Mouse (Mus musculus): Measurements from ENCODE around the gene Gm20388. TPM values are rescaled to one million over a fixed set of nuclear protein-coding genes. Genes with fewer than 3 reads are reported as not detected.
A peak's percentile ranks its signal among the peaks of the same experiment; 100 is the strongest.
"Not testable (repeated sequence)": the region's sequence is repeated elsewhere in the genome, so short reads cannot be mapped to it uniquely, and the experiment has no call there.

The Gm20388 gene
- total RNA-seq, 2 experiments from 2014 or later: 4.0 TPM; not detected in 1

DNA sequence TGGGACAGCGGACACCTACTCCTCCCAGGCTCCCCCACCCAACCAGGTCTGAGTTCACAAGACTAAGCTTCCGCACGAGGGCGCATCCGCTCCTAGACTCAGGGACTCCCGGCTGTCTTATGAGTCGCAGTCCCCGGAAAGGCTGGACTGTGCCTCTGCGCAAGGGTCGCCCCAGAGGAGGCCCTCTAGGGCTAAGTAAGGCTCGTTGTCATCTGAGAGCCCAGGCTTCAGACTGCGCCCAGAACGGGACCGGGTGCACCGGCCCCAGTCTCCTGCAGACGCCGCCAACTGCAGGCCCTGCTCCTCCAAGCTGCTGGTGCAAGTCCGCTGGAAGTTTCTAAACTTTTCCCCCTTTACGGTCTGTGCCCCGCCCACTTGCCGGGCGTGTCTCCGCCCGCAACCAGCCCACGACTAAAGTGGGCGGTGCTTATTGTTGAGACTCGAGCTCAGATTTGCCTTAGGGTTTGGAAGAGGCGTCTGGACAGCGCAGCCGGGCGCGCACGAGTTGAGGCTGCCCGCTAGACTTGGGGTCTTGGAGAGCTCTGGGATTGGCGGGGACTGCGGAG is 1214.8 kb downstream of the Gm20388 start:
- DNase-seq: peak; percentile 89 to 90

DNA sequence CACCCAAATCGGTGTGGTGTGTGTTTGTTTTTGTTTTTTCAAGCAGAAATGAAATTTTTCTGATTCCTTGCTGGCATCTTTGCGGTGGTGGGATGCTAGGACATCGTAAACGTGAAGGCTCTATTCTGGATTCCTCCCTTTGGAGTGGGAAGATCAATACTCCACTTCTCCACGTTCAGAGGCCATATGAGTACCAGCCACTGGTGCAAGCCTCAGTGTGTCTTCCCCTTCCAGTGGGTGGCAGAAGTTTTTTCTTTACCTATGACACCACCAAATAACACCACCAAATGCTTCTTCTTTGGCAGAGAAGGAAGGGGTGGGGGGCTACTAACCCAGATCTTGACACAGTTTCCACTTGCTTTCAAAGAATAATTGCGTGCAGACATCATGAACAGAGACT is 1215.5 kb downstream of the Gm20388 start:
- no peak for DNase-seq

DNA sequence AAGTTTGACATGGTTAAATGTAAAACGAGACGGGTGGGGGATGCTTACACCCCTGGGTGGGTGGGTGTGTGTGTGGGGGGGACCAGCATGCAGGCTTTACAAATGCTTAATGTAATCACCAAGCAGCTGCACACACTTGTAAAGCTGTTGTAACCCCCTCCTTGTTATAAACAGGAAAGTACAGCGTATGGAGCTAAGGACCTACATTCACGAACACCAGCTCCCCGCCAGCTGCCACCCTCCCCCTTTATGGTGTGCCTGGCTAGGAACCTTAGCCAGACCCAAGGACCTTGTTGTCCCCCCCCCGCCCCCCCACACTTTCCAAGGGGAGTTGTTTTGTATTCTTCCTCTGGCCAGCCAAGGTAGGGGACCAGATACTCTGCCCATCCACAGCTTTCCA is 1216.1 kb downstream of the Gm20388 start:
- no peak for DNase-seq

DNA sequence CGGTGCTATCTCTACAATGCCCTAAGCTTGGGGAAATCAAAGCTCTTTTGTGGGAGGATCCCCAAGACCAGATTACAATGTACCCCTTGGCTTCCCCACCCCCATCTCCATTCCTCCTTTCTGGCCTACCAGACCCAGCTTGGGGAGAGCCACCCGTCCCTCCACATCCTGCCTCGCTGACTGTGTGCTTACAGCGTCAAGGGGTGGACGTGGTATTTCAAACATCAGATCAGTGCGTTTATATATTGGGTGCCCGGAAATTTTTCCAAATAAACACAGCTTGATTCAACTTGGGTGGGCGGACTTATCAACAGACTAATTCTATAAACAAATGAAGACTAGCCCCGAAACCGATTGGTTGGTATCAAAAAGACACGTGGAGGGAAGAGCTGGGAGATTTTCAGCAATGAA is 1216.7 kb downstream of the Gm20388 start:
- DNase-seq: no peak

DNA sequence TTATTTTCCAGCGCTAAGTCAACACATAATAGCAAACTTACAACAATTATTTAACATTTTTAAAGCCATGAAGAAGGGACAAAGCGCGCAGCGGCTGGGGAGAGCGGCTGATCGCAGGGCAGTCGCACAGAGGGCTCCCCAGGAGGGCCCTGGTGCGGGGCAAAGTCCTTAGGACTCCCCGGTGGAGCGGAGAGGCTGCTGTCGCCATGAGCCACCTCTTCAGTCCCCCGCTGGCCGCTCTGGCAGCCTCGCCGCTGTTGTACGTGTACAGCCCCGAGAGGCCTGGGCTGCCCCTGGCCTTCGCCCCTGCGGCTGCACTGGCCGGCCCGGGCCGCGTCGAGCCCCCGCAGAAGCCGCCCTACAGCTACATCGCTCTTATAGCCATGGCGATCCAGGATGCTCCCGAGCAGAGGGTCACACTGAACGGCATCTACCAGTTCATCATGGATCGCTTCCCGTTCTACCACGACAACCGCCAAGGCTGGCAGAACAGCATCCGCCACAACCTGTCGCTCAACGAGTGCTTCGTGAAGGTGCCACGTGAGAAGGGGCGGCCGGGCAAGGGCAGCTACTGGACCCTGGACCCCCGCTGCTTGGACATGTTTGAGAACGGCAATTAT is 1217.2 kb downstream of the Gm20388 start, which contains the start of gene Foxl1:
Gene Foxl1, plus strand, starts transcription at position 185 of the 620 bp plus-strand sequence.
- no peak for DNase-seq

DNA sequence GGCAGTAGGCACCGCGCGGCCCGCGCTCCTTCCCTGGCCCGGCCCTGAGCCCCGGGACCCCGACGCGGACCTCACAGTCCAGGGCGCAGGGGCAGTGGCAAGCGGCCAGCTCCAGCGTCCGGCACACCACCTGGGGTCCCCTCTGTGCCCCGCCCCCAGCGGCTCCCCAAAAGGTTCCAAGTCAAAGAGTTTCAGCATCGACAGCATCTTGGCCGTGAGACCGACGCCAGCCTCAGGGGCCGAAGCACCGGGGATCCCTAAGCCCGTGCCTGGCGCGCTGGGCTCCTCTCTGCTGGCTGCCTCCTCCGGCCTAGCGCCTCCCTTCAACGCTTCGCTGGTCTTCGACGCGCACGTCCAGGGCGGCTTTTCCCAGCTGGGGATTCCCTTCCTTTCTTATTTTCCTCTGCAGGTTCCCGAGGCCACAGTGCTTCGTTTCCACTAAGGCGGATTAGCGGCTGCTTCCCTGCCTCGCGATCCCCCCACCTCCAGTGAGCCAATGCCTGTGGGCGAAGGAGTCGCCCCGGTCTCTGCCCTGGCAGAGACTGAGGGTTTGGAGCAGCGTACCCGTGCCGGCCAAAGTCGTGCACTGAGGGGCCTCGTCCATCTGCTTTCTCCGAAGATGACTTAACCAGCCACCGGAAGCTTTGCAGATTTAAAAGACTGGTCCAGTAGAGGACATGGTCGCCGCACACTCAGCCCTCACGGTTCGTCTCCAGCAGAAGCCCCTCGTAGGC is 1218.1 kb downstream of the Gm20388 start:
- DNase-seq: no peak

DNA sequence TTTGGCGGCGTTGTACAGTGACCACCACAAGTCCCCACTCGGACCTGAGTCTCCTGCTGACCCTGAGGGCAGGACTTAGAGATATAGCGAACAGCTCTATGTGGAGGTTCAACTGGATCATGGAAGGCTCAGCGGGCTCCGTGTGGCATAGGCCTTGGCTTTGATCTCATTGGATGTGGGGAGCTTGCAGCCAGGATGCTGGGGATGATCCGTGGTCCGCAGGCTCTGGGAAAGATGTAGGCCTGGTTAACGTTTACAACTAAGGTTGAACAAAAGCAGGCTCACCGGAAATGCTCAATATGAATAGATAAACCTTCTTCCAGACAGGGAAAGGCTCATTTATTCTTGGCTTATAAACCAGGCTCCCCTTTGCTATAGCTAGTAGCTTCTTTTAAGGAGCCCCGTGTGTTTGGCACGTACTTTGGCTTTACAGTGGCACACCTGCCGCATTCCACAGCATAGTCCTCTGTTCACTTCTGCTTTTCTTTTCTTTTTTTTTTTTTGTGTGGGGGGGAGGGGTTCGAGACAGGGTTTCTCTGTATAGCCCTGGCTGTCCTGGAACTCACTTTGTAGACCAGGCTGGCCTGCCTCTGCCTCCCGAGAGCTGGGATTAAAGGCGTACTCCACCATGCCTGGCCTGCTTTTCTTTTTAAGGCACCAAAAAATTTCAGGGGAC is 1218.8 kb downstream of the Gm20388 start:
- DNase-seq: no peak

DNA sequence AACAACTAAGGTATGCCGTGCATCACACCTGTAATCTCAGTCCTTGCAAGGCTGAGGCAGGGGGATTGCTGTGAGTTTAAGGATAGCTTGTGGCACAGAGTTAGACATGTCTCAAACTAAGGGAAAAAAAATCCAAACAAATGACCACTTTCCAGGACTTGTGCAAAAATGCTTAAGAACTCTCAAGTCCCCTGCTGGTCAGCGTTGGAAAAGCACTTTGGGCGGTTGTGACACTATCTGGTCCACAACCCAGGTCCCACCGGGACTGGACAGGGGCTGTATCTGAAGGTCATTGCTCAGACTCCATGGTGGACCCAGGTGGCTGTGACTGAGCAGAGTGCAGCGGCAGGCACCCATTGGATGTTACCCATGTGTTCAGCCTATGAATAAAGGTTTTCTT is 1219.9 kb downstream of the Gm20388 start:
- DNase-seq: no peak

DNA sequence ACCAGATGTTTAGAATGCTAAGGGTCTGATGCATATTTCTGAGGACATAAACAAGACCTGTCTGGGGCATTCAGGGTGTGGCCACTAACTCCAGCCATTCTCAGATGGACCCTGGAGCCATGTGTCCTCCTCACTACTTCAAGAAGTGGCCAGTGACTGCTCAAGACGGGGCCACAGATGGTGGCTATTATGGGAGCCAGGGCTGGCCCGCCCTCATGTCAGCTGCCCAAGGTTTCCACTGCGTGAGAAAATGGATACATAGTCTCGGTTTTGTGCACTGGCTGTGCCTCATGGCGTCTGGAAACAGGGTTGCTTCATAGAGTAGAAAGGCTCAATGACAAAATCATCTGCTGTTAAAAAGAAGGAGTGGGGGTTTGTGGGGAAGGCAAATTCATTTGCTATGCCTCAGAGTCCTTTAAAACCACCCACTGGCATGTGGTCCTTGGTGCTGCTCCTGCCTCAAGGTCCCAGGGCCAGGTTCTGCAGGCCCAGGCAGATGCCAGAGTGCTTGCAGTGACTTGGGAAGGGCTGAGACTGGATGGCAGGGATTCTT is 1222.4 kb downstream of the Gm20388 start:
- no peak for DNase-seq

DNA sequence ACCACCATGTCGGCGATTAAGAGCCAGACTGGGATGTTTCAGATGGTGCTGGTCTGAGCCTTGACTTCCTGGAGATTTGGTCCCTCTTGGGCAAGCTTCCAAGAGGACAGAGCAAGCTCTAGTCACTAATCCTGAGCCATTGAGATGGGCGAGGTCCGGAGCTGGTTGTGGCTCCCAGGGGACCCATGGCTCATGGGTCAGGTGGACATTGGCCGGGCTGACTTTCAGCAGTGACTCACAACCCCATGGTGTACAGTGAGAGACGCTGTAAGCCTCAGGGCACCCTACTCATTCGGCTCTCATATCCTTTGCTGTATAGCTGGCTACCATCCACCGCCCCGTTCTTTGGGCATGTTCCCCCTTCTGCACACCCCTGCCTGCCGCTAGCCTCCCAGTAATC is 1223.5 kb downstream of the Gm20388 start:
- DNase-seq: no peak

DNA sequence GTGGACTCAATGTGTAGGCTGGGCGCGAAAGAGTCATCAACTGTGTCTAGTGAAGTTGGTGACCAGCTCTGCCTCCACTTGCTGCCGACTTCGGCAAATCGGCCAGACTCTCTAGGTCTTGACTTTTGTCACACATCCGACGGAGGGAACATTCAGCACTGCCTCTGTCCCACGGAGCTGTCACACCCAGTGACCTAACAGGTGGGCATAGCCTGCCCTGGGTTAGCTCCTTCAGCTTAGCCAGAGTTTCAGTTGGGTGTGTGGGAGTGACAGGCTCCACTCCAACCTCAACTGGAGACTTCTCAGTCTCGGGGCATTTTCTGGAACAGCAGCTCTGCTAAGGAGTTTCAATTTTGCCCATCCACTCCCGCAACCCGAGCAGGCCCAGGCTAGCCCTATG is 1223.9 kb downstream of the Gm20388 start:
- no peak for DNase-seq

DNA sequence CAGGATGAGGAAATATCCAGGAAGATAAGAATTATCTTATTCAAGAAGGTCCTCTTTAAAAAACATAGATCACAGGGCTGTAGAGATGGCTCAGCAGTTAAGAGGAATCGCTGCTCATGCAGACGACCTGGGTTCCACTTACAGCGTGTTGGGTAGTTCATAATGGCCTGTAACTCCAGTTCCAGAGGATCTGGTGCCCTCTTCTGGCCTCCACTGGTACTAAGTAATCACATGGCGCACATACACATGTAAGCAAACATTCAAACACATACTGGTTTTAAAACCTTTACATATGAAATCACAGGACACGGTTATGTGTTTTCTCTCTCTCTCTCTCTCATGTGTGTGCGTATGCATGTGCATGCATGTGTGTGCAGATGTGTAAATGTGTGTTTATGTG is 1226.2 kb downstream of the Gm20388 start:
- DNase-seq: no peak

DNA sequence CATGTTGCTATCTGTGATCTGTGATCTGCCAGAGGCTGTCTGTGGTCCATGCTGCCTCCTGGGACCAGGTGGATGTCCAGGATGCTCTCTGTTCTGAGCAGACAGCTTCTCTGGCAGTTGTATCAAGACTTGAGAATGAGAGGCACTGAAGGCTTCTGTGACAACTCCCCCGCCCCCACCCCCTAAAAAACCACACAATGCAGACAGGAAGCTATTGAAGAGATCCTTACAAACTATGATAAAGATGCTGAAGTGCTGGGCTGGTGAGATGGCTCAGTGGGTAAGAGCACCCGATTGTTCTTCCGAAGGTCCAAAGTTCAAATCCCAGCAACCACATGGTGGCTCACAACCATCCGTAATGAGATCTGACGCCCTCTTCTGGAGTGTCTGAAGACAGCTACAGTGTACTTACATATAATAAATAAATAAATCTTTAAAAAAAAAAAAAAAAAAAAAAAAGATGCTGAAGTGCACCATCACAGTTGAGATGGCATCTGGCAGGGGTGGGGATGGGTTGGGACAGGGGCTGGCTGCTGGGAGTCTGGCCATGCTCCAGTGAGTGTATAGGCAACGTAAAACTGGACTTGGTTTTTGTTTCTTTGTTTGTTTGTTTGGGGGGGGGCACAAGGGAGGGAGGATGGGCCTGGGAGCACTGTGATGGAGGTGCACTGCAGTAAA is 1235.0 kb downstream of the Gm20388 start:
- not testable (repeated sequence) for DNase-seq

DNA sequence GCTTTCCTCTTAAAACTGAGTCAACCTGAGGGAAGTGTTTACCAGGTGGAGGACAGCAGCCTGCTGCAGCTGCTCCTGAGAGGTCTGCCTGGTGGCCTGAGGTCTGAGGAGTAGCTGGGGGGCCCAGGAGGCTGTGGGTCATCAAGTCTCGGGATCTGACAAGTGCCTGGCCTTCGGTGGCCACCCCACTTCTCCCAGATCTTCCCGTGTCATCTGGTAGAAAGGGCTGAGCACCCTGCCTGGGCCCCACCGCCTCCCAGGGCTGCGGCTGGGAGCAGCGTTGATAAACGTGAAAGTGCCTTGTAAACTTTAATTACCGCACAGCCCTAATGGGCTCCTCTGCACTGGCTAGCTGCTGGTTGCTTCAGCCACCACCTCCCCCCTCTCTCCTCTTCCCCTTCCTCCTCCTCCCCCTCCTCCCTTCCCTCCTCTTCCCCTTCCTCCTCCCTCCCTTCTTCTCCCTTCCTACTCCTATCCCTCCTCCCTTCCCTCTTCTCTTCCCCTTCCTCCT is 1238.0 kb downstream of the Gm20388 start:
- no peak for DNase-seq

DNA sequence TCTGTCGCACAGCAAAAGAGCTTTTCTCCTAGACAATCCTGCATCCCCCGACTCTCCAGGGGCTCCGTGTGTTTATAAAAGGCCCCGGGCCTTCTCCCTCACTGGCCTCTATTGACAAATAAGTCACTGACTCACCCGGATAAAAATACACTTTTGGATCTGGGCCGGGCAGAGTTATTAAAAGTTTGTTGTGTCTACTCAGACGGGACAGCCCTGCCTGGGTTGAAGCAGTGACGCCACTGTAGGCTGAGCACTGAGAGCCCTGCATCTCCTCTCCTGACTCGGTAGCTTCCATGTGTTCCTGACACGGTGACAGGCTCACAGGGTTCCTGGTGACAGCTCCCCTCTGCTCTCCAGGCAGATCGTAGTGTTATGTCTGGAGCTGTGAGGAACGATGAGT is 1241.8 kb downstream of the Gm20388 start:
- DNase-seq: peak; percentile 82 to 85

DNA sequence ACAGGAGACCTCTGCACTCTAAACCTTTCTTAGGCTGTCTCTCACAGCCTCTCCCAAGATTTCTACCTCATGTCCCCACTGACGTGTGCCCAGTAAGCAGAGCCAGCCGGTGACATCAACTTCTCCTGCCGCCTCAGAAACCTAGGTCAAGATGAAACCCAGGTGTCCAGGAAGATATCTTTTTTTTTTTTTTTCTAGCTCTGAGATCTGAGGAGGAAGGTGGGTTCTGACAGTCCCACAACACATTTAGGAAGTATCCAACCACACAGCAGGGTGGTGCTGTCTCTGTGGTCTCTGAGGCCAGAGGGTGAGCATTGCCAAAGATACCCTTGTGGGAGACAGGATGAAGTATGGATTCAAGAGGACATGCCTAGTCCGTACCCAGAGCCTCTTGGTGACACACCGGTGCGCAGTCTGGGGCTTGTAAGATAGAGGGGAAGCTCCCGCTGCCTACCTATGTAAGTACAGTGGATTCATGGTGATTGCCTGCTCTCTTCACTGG is 1246.4 kb downstream of the Gm20388 start:
- no peak for DNase-seq

DNA sequence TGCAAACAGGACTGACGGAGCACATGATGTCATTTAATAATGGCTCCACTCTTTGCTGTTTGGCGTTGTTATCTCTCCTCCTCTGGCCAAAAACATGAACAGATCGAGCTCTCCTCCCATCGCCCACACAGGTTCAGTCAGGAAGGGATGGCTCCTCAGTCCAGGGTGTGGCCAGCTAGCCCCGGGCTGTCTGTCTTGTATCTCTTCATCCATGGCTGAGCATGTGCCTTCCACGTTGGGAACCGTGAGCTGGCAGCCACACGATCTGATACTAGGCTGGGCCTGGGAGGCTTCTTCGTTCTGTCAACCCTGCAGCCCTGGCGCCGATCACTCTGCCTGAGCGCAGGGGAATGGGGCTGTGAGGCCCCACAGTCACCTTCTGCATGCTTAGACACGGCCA is 1248.2 kb downstream of the Gm20388 start:
- no peak for DNase-seq

DNA sequence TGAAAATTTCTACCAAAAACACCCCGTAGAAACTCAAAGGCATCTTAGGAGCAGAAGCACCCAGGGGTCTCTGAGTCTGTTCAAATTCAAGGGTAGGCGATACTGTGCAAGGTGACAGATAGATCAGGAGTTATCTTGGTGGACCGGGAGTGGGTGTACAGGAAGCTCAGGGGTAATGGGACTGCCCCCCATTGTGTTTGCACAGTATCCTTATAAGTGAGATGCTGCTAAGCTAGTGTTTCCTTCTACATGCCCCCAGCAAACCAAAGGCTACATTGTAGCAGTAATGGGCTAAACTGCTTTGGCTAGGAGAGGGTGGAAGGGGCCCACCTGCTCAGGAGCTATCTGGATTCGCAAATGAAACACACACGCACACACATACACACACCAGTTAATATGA is 1250.8 kb downstream of the Gm20388 start:
- DNase-seq: no peak

DNA sequence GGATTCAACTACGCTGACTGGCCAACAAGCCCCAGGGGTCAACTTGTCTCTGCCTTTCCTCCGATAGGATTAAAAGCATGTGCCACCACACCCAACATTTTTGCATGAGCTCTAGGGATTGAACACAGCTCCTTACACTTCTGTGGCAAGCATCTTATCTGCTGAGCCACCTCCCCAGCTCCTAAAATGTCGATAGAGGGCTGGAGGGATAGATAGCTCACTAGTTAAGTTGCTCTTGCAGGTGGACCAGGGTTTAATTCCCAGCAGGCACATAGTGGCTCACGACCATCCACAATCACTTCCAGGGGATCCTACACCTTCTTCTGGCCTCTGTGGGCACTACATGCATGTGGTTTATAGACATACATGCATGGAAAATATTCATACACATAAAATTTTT is 1251.8 kb downstream of the Gm20388 start:
- DNase-seq: no peak

DNA sequence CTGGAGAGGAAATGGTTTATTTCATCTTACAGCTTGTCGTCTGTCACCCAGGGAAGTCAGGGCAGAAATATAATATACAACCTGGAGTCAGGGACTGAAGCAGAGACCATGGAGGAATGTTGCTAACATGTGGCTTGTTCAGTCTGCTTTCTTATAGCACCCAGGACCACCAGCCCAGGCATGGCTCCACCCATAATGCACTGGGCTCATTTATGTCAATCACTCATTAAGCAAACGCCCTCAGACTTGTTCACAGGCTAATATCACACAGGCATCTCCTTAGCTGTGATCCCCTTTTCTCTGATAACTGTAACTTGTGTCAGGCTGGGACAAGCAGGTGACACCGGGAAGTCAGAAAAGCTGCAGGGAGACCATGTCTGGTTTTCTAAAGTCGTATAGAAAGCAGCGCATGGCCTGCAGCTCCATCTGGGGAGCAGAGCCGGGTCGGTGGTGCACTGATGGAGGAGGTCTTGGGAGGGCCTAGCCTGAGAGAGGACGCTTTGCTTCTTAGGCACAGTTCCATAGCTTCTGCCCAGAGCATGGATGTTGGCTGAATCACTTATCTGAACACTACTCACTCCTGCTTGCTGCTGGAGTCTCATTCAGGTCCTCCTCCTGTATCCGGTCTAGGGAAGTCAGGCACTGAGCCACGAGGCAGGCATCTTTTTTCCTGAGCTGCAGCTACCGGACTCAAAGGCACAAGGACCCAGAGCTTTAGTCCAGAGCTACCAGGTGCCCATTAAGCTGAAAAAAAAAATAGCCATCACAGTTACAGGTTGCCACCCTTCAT is 1252.5 kb downstream of the Gm20388 start:
- DNase-seq: no peak

DNA sequence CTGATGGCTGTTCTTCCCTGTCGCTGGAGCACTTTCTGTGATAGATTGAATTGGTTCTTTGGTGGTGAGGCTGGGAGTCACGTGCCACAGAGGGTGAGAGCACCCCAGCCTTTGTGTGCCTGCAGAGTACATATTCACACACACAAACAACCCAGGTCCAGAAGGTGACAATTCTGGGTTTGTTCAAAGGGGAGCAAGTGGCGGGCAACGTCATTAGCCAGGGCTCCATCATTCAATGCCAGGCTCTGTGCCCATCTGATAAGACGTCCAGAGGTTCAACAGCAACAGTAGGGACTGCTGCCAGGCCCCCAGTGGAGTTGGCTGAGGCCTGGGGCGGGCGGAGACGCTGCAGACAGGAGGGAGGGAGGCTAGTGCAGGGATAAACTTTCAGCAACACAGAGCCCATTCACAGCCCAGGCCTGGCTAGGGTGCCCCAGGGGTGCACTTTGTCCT is 1253.4 kb downstream of the Gm20388 start:
- DNase-seq: peak in 1 of 2 experiments; percentile 44
